Mouse (Mus musculus) lung, postnatal 0 days (tissue): ENCODE measurements around the gene Krtap12-1.

Experiments
- CTCF ChIP-seq: IDR thresholded peaks from 2 replicates; pipeline ENCODE4 v1.5.1; 2016; ENCODE audit warnings: antibody characterized with exemption, mild to moderate bottlenecking
- EP300 ChIP-seq: IDR thresholded peaks from 2 replicates; pipeline ENCODE4 v1.6.1; 2016; ENCODE audit warnings: antibody characterized with exemption, mild to moderate bottlenecking, control low read depth

DNA sequence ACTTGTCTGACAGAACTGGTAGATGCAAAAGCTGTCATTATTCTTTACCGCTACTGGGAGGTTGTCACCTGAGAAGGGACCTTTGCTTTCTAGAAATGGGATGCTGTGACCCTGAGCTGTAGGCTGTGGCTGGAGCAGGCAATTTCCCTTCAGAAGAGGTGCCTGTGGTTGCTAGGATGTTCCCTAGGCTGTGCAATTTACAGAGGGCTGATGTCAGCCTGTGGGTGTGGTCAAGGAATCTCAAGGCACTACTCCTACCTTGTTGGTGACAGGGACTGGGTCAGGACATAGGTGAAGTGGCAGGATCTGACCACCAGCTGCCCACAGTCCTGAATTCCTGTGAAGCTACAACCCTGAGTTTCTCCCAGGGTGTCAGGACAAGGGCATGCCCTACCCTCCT lies 49.3 kb downstream of the Krtap12-1 start:
- no peak for TF ChIP-seq CTCF
- no peak for TF ChIP-seq EP300
